Mouse (Mus musculus) limb, embryonic 11.5 days (tissue): ENCODE measurements around the gene Olfr883. TPM values are rescaled to one million over a fixed set of nuclear protein-coding genes. Genes with fewer than 3 reads are reported as not detected.

Source experiments
- ATAC-seq: fragments of 200-750 bp; cut with Nextera tagmentation; 2 replicates; pipeline ENCODE4 v1.8.0; 2017; ENCODE audit warnings: low read depth; ENCODE audit not compliant: insufficient number of reproducible peaks, low FRiP score, low TSS enrichment
- DNase-seq: peaks from one replicate; pipeline ENCODE4 v3.0.0-alpha.2; 2015; ENCODE audit warnings: low spot score
- H3K27ac ChIP-seq: fragments of 300-500 bp; sonication (generic); replicated peaks from 2 replicates; pipeline ENCODE4 v1.5.1; 2014; ENCODE audit warnings: low read depth, mild to moderate bottlenecking, low read length
- H3K27me3 ChIP-seq: fragments of 300-500 bp; sonication (generic); 2 replicates; pipeline ENCODE4 v1.6.1; 2014; ENCODE audit warnings: mild to moderate bottlenecking, low read length, mixed read lengths; ENCODE audit not compliant: control insufficient read depth, insufficient read depth
- H3K36me3 ChIP-seq: fragments of 300-500 bp; sonication (generic); 2 replicates; pipeline ENCODE4 v1.6.1; 2014; ENCODE audit warnings: mild to moderate bottlenecking, low read length, moderate library complexity, mixed read lengths; ENCODE audit not compliant: control insufficient read depth, insufficient read depth
- H3K4me1 ChIP-seq: fragments of 300-500 bp; sonication (generic); 2 replicates; pipeline ENCODE4 v1.6.1; 2014; ENCODE audit warnings: low read length, mixed read lengths; ENCODE audit not compliant: control insufficient read depth, insufficient read depth
- H3K4me2 ChIP-seq: fragments of 300-500 bp; sonication (generic); 2 replicates; pipeline ENCODE4 v1.6.1; 2014; ENCODE audit warnings: low read depth, mild to moderate bottlenecking, moderate library complexity; ENCODE audit not compliant: severe bottlenecking
- H3K4me3 ChIP-seq: fragments of 300-500 bp; sonication (generic); 2 replicates; pipeline ENCODE4 v1.5.1; 2014; ENCODE audit warnings: low read depth, low read length
- H3K9ac ChIP-seq: fragments of 300-500 bp; sonication (generic); 2 replicates; pipeline ENCODE4 v1.6.1; 2014; ENCODE audit warnings: mild to moderate bottlenecking, low read length
- H3K9me3 ChIP-seq: fragments of 300-500 bp; sonication (generic); 2 replicates; pipeline ENCODE4 v1.6.1; 2016; ENCODE audit warnings: low read length; ENCODE audit not compliant: control insufficient read depth
- WGBS: fragments of 180-500 bp; shearing (Covaris S2); extraction: QIAGEN DNeasy Blood & Tissue Kit; methylation state at CpG from one replicate; pipeline ENCODE4 v1.1.7; 2014; 5-methylcytosine and 5-hydroxymethylcytosine counted together
- polyA plus RNA-seq: library from polyadenylated mRNA; unstranded; fragments of >200 nt; fragmentation: Nextera tagmentation; extraction: Ambion mirVana; gene quantifications from 2 replicates; pipeline ENCODE4 v1.2.1, GENCODE M21; 2014

The Olfr883 gene
- not detected in 2 replicates for polyA plus RNA-seq

GRCm38 (mm10) chr9:38025508-38025907 lies at the start of gene Olfr883:
Gene Olfr883 (plus strand): TSS chr9:38025808.
- Histone ChIP-seq H3K27ac (no peak within 1 kb of the TSS), H3K9me3 (no peaks in the 10 kb centered on the region), H3K27me3 (no peaks in the 10 kb centered on the region), H3K4me3 (no peak within 1 kb of the TSS), H3K4me2 (no peak within 1 kb of the TSS), H3K9ac (no peak within 1 kb of the TSS), H3K36me3 (no peaks in the 10 kb centered on the region), H3K4me1 (no peaks in the 10 kb centered on the region)
- DNase-seq (no peak), ATAC-seq (no peak)
- WGBS, result 84% methylated on average over 1 of the region's 1 CpGs

GRCm38 (mm10) chr9:37991525-37991924 lies 34.1 kb upstream of the Olfr883 start, which contains the start of gene Olfr881:
Gene Olfr881 (plus strand): TSS chr9:37991825.
- Histone ChIP-seq H3K4me2 (no peak within 1 kb of the TSS), H3K4me3 (no peak within 1 kb of the TSS), H3K27ac (no peak within 1 kb of the TSS)

GRCm38 (mm10) chr9:37998581-37999204 lies 26.9 kb upstream of the Olfr883 start:
- no peak for DNase-seq

More at GRCm38 (mm10) chr9:37991525-37991924, 34.1 kb upstream of the Olfr883 start, which contains the start of gene Olfr881:
- H3K4me1 ChIP-seq, result no peaks in the 10 kb centered on the region
- no peaks in the 10 kb centered on the region for H3K9me3 ChIP-seq
- no peak within 1 kb of the TSS for H3K9ac ChIP-seq
- H3K36me3 ChIP-seq, result no peaks in the 10 kb centered on the region
- no peaks in the 10 kb centered on the region for H3K27me3 ChIP-seq
- ATAC-seq (no peak), DNase-seq (no peak)

GRCm38 (mm10) chr9:38000021-38000420 lies 25.6 kb upstream of the Olfr883 start:
- Histone ChIP-seq H3K4me3 (no peak overlapping the region), H3K27me3 (no peaks in the 10 kb centered on the region), H3K9ac (no peak overlapping the region), H3K4me2 (no peak overlapping the region), H3K36me3 (no peaks in the 10 kb centered on the region), H3K9me3 (no peaks in the 10 kb centered on the region), H3K27ac (no peak overlapping the region), H3K4me1 (no peaks in the 10 kb centered on the region)
- no peak for DNase-seq
- ATAC-seq, result no peak
- WGBS, result 88% methylated on average over 1 of the region's 1 CpGs

More at GRCm38 (mm10) chr9:37998581-37999204, 26.9 kb upstream of the Olfr883 start:
- Histone ChIP-seq H3K27me3 (no peaks in the 10 kb centered on the region), H3K9ac (no peak overlapping the region), H3K4me1 (no peaks in the 10 kb centered on the region), H3K27ac (no peak overlapping the region), H3K4me3 (no peak overlapping the region), H3K9me3 (no peaks in the 10 kb centered on the region), H3K4me2 (no peak overlapping the region), H3K36me3 (no peaks in the 10 kb centered on the region)
- no peak for ATAC-seq
- WGBS, result 53% methylated on average over 2 of the region's 2 CpGs

GRCm38 (mm10) chr9:38046255-38046654 lies 20.6 kb downstream of the Olfr883 start, which contains the start of gene Olfr884:
Gene Olfr884 (plus strand): TSS chr9:38046555.
- Histone ChIP-seq H3K9me3 (no peaks in the 10 kb centered on the region), H3K9ac (no peak within 1 kb of the TSS), H3K4me3 (no peak within 1 kb of the TSS), H3K4me1 (no peaks in the 10 kb centered on the region), H3K36me3 (no peaks in the 10 kb centered on the region), H3K27me3 (no peaks in the 10 kb centered on the region), H3K27ac (no peak within 1 kb of the TSS), H3K4me2 (no peak within 1 kb of the TSS)
- WGBS, result 79% methylated on average over 1 of the region's 1 CpGs
- no peak for DNase-seq
- no peak for ATAC-seq

- ATAC-seq, result no peak
- H3K27ac ChIP-seq, result no peak within 1 kb of the TSS
- no peaks in the 10 kb centered on the region for H3K36me3 ChIP-seq
- no peaks in the 10 kb centered on the region for H3K27me3 ChIP-seq
- no peak within 1 kb of the TSS for H3K4me2 ChIP-seq
- H3K9me3 ChIP-seq, result no peaks in the 10 kb centered on the region
- DNase-seq, result no peak
- no peak within 1 kb of the TSS for H3K4me3 ChIP-seq
- H3K9ac ChIP-seq, result no peak within 1 kb of the TSS
- 95% methylated on average over 3 of the region's 3 CpGs for WGBS
- no peaks in the 10 kb centered on the region for H3K4me1 ChIP-seq
Observed at GRCm38 (mm10) chr9:38061022-38061421, 35.4 kb downstream of the Olfr883 start, which contains the start of gene Olfr885. Gene Olfr885 (plus strand): TSS chr9:38061322.

Other genes starting within 250 kb of the Olfr883 start
- not detected in 2 replicates for gene Olfr876, start 222.8 kb upstream of the Olfr883 start, polyA plus RNA-seq
- not detected in 2 replicates for gene Olfr877, start 171.5 kb upstream of the Olfr883 start, polyA plus RNA-seq
- gene Olfr145, start 129.1 kb upstream of the Olfr883 start, polyA plus RNA-seq, result not detected in 2 replicates
- gene Olfr878, start 108.0 kb upstream of the Olfr883 start, polyA plus RNA-seq, result not detected in 2 replicates
- gene Olfr881, start 34.0 kb upstream of the Olfr883 start, polyA plus RNA-seq, result not detected in 2 replicates
- gene Olfr884, start 20.7 kb downstream of the Olfr883 start, polyA plus RNA-seq, result not detected in 2 replicates
- not detected in 2 replicates for gene Olfr885, start 35.5 kb downstream of the Olfr883 start, polyA plus RNA-seq
- gene Olfr887, start 58.3 kb downstream of the Olfr883 start, polyA plus RNA-seq, result not detected in 2 replicates
- gene Olfr888, start 82.3 kb downstream of the Olfr883 start, polyA plus RNA-seq, result not detected in 2 replicates
- 0.07 TPM in 2 replicates for gene Olfr889, start 89.4 kb downstream of the Olfr883 start, polyA plus RNA-seq
- gene Olfr890, start 116.7 kb downstream of the Olfr883 start, polyA plus RNA-seq, result not detected in 2 replicates
- not detected in 2 replicates for gene Olfr891, start 155.0 kb downstream of the Olfr883 start, polyA plus RNA-seq
- not detected in 2 replicates for gene Olfr893, start 182.6 kb downstream of the Olfr883 start, polyA plus RNA-seq
- gene Olfr894, start 192.2 kb downstream of the Olfr883 start, polyA plus RNA-seq, result not detected in 2 replicates
- gene Olfr143, start 227.0 kb downstream of the Olfr883 start, polyA plus RNA-seq, result not detected in 2 replicates
- not detected in 2 replicates for gene Olfr895, start 242.0 kb downstream of the Olfr883 start, polyA plus RNA-seq